Mouse (Mus musculus): ENCODE data around the gene Poldip3. TPM values are rescaled to one million over a fixed set of nuclear protein-coding genes. Genes with fewer than 3 reads are reported as not detected.
"Not testable (repeated sequence)": the region's sequence is repeated elsewhere in the genome, so short reads cannot be mapped to it uniquely, and the experiment has no call there.

The Poldip3 gene
- polyA plus RNA-seq, 1 experiment: 97.9 TPM

GRCm38 (mm10) chr15:83148395-83148794 lies 789 bp downstream of the Poldip3 start:
- H3K36me3 ChIP-seq (ENCODE audit: control insufficient read depth, insufficient read depth, low read length, poor library complexity, severe bottlenecking): peaks cover 12% of the 10 kb centered on the region
- no peak overlapping the region for H3K27ac ChIP-seq (ENCODE audit: insufficient read depth, low read length)
- H3K9ac ChIP-seq (ENCODE audit: low read depth, poor library complexity, severe bottlenecking): peak overlapping the region; percentile 94
- no peaks in the 10 kb centered on the region for H3K27me3 ChIP-seq (ENCODE audit: control insufficient read depth, insufficient read depth, low read length, poor library complexity, severe bottlenecking)
- peak overlapping the region; percentile 99 for H3K4me3 ChIP-seq (ENCODE audit: low read depth, low read length)
- no peaks in the 10 kb centered on the region for H3K9me3 ChIP-seq (replicated peaks; ENCODE audit: control insufficient read depth, insufficient read depth, low read length, poor library complexity, severe bottlenecking)
- H3K4me1 ChIP-seq (ENCODE audit: control insufficient read depth, insufficient read depth, low read length): no peaks in the 10 kb centered on the region
- TF ChIP-seq POLR2A (IDR thresholded peaks at IDR 0.05; ENCODE audit: insufficient read depth, low read length) (no peak), EP300 (IDR thresholded peaks at IDR 0.05; ENCODE audit: insufficient read depth, low read depth, low read length) (no peak), CTCF (IDR thresholded peaks at IDR 0.05; ENCODE audit: low read depth, low read length) (no peak)

- H3K36me3 ChIP-seq (ENCODE audit: control insufficient read depth, insufficient read depth, low read length, poor library complexity, severe bottlenecking): peaks cover 12% of the 10 kb centered on the region
- TF ChIP-seq EP300 (IDR thresholded peaks at IDR 0.05; ENCODE audit: insufficient read depth, low read depth, low read length) (no peak), POLR2A (IDR thresholded peaks at IDR 0.05; ENCODE audit: insufficient read depth, low read length) (no peak), CTCF (IDR thresholded peaks at IDR 0.05; ENCODE audit: low read depth, low read length) (no peak)
Measured at GRCm38 (mm10) chr15:83145541-83145940, 3.6 kb downstream of the Poldip3 start.

GRCm38 (mm10) chr15:83142861-83143260 lies 6.3 kb downstream of the Poldip3 start:
- Histone ChIP-seq H3K4me3 (ENCODE audit: low read depth, low read length) (no peak overlapping the region), H3K9me3 (replicated peaks; ENCODE audit: control insufficient read depth, insufficient read depth, low read length, poor library complexity, severe bottlenecking) (no peaks in the 10 kb centered on the region), H3K36me3 (ENCODE audit: control insufficient read depth, insufficient read depth, low read length, poor library complexity, severe bottlenecking) (peaks cover 21% of the 10 kb centered on the region), H3K9ac (ENCODE audit: low read depth, poor library complexity, severe bottlenecking) (no peak overlapping the region), H3K4me1 (ENCODE audit: control insufficient read depth, insufficient read depth, low read length) (no peaks in the 10 kb centered on the region), H3K27me3 (ENCODE audit: control insufficient read depth, insufficient read depth, low read length, poor library complexity, severe bottlenecking) (no peaks in the 10 kb centered on the region), H3K27ac (ENCODE audit: insufficient read depth, low read length) (no peak overlapping the region)
- TF ChIP-seq POLR2A (IDR thresholded peaks at IDR 0.05; ENCODE audit: insufficient read depth, low read length) (no peak), CTCF (IDR thresholded peaks at IDR 0.05; ENCODE audit: low read depth, low read length) (no peak), EP300 (IDR thresholded peaks at IDR 0.05; ENCODE audit: insufficient read depth, low read depth, low read length) (no peak)

More at GRCm38 (mm10) chr15:83145541-83145940, 3.6 kb downstream of the Poldip3 start:
- H3K27me3 ChIP-seq (ENCODE audit: control insufficient read depth, insufficient read depth, low read length, poor library complexity, severe bottlenecking): no peaks in the 10 kb centered on the region
- no peak overlapping the region for H3K9ac ChIP-seq (ENCODE audit: low read depth, poor library complexity, severe bottlenecking)
- H3K4me1 ChIP-seq (ENCODE audit: control insufficient read depth, insufficient read depth, low read length): no peaks in the 10 kb centered on the region
- H3K9me3 ChIP-seq (replicated peaks; ENCODE audit: control insufficient read depth, insufficient read depth, low read length, poor library complexity, severe bottlenecking): no peaks in the 10 kb centered on the region
- no peak overlapping the region for H3K4me3 ChIP-seq (ENCODE audit: low read depth, low read length)
- H3K27ac ChIP-seq (ENCODE audit: insufficient read depth, low read length): no peak overlapping the region

GRCm38 (mm10) chr15:83135654-83136053 lies 13.5 kb downstream of the Poldip3 start:
- no peaks in the 10 kb centered on the region for H3K4me1 ChIP-seq (ENCODE audit: control insufficient read depth, insufficient read depth, low read length)
- H3K9ac ChIP-seq (ENCODE audit: low read depth, poor library complexity, severe bottlenecking): no peak overlapping the region
- no peak overlapping the region for H3K27ac ChIP-seq (ENCODE audit: insufficient read depth, low read length)
- peaks cover 66% of the 10 kb centered on the region for H3K36me3 ChIP-seq (ENCODE audit: control insufficient read depth, insufficient read depth, low read length, poor library complexity, severe bottlenecking)
- no peaks in the 10 kb centered on the region for H3K9me3 ChIP-seq (replicated peaks; ENCODE audit: control insufficient read depth, insufficient read depth, low read length, poor library complexity, severe bottlenecking)
- H3K27me3 ChIP-seq (ENCODE audit: control insufficient read depth, insufficient read depth, low read length, poor library complexity, severe bottlenecking): no peaks in the 10 kb centered on the region
- no peak overlapping the region for H3K4me3 ChIP-seq (ENCODE audit: low read depth, low read length)
- TF ChIP-seq POLR2A (IDR thresholded peaks at IDR 0.05; ENCODE audit: insufficient read depth, low read length): no peak

GRCm38 (mm10) chr15:83134671-83135070 lies 14.5 kb downstream of the Poldip3 start:
- Histone ChIP-seq H3K27me3 (ENCODE audit: control insufficient read depth, insufficient read depth, low read length, poor library complexity, severe bottlenecking) (no peaks in the 10 kb centered on the region), H3K36me3 (ENCODE audit: control insufficient read depth, insufficient read depth, low read length, poor library complexity, severe bottlenecking) (peaks cover 75% of the 10 kb centered on the region), H3K9me3 (replicated peaks; ENCODE audit: control insufficient read depth, insufficient read depth, low read length, poor library complexity, severe bottlenecking) (no peaks in the 10 kb centered on the region), H3K27ac (ENCODE audit: insufficient read depth, low read length) (no peak overlapping the region), H3K4me1 (ENCODE audit: control insufficient read depth, insufficient read depth, low read length) (no peaks in the 10 kb centered on the region), H3K9ac (ENCODE audit: low read depth, poor library complexity, severe bottlenecking) (no peak overlapping the region), H3K4me3 (ENCODE audit: low read depth, low read length) (no peak overlapping the region)
- no peak for TF ChIP-seq POLR2A (IDR thresholded peaks at IDR 0.05; ENCODE audit: insufficient read depth, low read length)
- no peak for TF ChIP-seq CTCF (IDR thresholded peaks at IDR 0.05; ENCODE audit: low read depth, low read length)
- TF ChIP-seq EP300 (IDR thresholded peaks at IDR 0.05; ENCODE audit: insufficient read depth, low read depth, low read length): no peak

- H3K9ac ChIP-seq (ENCODE audit: low read depth, poor library complexity, severe bottlenecking): no peak overlapping the region
- peaks cover 69% of the 10 kb centered on the region for H3K36me3 ChIP-seq (ENCODE audit: control insufficient read depth, insufficient read depth, low read length, poor library complexity, severe bottlenecking)
- TF ChIP-seq EP300 (IDR thresholded peaks at IDR 0.05; ENCODE audit: insufficient read depth, low read depth, low read length): no peak
- TF ChIP-seq POLR2A (IDR thresholded peaks at IDR 0.05; ENCODE audit: insufficient read depth, low read length): no peak
- TF ChIP-seq CTCF (IDR thresholded peaks at IDR 0.05; ENCODE audit: low read depth, low read length): no peak
Measured at GRCm38 (mm10) chr15:83129530-83130231, 19.5 kb downstream of the Poldip3 start.

GRCm38 (mm10) chr15:83127037-83127436 lies 22.1 kb downstream of the Poldip3 start:
- not testable (repeated sequence) for H3K4me3 ChIP-seq (ENCODE audit: low read depth, low read length); H3K9me3 ChIP-seq (replicated peaks; ENCODE audit: control insufficient read depth, insufficient read depth, low read length, poor library complexity, severe bottlenecking); H3K27ac ChIP-seq (ENCODE audit: insufficient read depth, low read length); H3K9ac ChIP-seq (ENCODE audit: low read depth, poor library complexity, severe bottlenecking); H3K4me1 ChIP-seq (ENCODE audit: control insufficient read depth, insufficient read depth, low read length); H3K27me3 ChIP-seq (ENCODE audit: control insufficient read depth, insufficient read depth, low read length, poor library complexity, severe bottlenecking)
- H3K36me3 ChIP-seq (ENCODE audit: control insufficient read depth, insufficient read depth, low read length, poor library complexity, severe bottlenecking): peaks cover 50% of the 10 kb centered on the region

More at GRCm38 (mm10) chr15:83129530-83130231, 19.5 kb downstream of the Poldip3 start:
- Histone ChIP-seq H3K27ac (ENCODE audit: insufficient read depth, low read length) (no peak overlapping the region), H3K4me1 (ENCODE audit: control insufficient read depth, insufficient read depth, low read length) (no peaks in the 10 kb centered on the region), H3K27me3 (ENCODE audit: control insufficient read depth, insufficient read depth, low read length, poor library complexity, severe bottlenecking) (no peaks in the 10 kb centered on the region), H3K9me3 (replicated peaks; ENCODE audit: control insufficient read depth, insufficient read depth, low read length, poor library complexity, severe bottlenecking) (no peaks in the 10 kb centered on the region), H3K4me3 (ENCODE audit: low read depth, low read length) (no peak overlapping the region)

Measured in ES-Bruce4 (cell line).